Mouse (Mus musculus): ENCODE results near the gene Itgb3. TPM values are rescaled to one million over a fixed set of nuclear protein-coding genes. Genes with fewer than 3 reads are reported as not detected.
A peak's percentile ranks its signal among the peaks of the same experiment; 100 is the strongest.

The Itgb3 gene
- polyA plus RNA-seq, 1 experiment from 2014 or later = 0.98 TPM

DNA sequence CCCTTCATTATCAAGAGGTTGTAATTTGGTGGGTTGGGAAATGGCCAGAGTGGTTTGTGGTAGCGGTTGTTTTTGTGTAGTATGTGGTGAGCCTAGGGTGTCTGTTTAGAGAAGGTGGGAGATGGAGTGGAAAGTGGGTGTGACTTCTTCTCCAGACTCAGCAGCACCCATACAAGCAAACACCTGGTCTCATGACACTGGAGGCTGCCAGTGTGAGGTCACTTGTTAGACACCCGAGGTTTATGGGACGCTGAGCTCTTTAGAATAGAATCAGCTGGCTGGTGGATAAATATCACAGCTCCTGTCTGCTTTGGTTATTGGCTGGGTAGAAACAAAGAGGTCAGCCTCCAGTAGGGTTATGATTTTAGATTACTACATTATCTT, 56.1 kb downstream of the Itgb3 start:
- Histone ChIP-seq H3K9me3 (ENCODE audit: control insufficient read depth, low read length) (no peaks in the 10 kb centered on the region), H3K4me2 (ENCODE audit: low read depth, low read length, severe bottlenecking) (no peak overlapping the region), H3K9ac (ENCODE audit: low read length) (no peak overlapping the region), H3K27ac (ENCODE audit: low read depth, low read length) (no peak overlapping the region), H3K4me1 (replicated peaks; ENCODE audit: control insufficient read depth, insufficient read depth, low read length) (no peaks in the 10 kb centered on the region), H3K4me3 (ENCODE audit: low read depth, low read length) (no peak overlapping the region), H3K27me3 (ENCODE audit: control insufficient read depth, insufficient read depth, low read length) (no peaks in the 10 kb centered on the region), H3K36me3 (ENCODE audit: control insufficient read depth, insufficient read depth, low read length) (no peaks in the 10 kb centered on the region)
- DNase-seq (ENCODE audit: low spot score) = peak; percentile 20
- no peak for ATAC-seq (replicated peaks; ENCODE audit: low FRiP score)
- 87% methylated on average over 3 of the region's 3 CpGs for WGBS

DNA sequence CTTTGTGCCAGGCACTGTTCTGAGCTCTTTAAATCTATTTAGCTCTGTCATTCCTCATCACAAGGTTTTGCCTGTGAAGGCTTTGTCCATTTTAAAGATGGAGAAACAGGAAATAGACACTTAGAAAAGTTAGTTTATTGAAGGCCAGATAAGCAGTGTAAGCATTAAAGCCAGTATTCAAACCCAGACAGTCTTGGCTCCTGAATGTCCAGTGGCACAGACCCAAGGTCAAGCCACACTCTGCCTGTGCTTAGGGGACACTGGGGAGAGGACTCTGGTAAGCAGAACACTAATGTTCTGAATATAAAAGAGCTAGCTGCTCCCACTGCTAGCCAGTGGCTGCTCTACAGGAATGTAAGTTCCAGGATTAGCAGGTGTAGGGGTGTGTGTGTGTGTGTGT, 56.6 kb downstream of the Itgb3 start:
- peak; percentile 37 for DNase-seq (ENCODE audit: low spot score)
- H3K27ac ChIP-seq (ENCODE audit: low read depth, low read length) = no peak overlapping the region
- no peak overlapping the region for H3K4me3 ChIP-seq (ENCODE audit: low read depth, low read length)
- H3K4me2 ChIP-seq (ENCODE audit: low read depth, low read length, severe bottlenecking) = no peak overlapping the region
- no peaks in the 10 kb centered on the region for H3K4me1 ChIP-seq (replicated peaks; ENCODE audit: control insufficient read depth, insufficient read depth, low read length)
- no peaks in the 10 kb centered on the region for H3K36me3 ChIP-seq (ENCODE audit: control insufficient read depth, insufficient read depth, low read length)
- no peaks in the 10 kb centered on the region for H3K27me3 ChIP-seq (ENCODE audit: control insufficient read depth, insufficient read depth, low read length)
- no peaks in the 10 kb centered on the region for H3K9me3 ChIP-seq (ENCODE audit: control insufficient read depth, low read length)
- no peak for ATAC-seq (replicated peaks; ENCODE audit: low FRiP score)
- no peak overlapping the region for H3K9ac ChIP-seq (ENCODE audit: low read length)

- DNase-seq (ENCODE audit: low spot score) (no peak), ATAC-seq (replicated peaks; ENCODE audit: low FRiP score) (no peak)
- no peaks in the 10 kb centered on the region for H3K36me3 ChIP-seq (ENCODE audit: control insufficient read depth, insufficient read depth, low read length)
- H3K4me1 ChIP-seq (replicated peaks; ENCODE audit: control insufficient read depth, insufficient read depth, low read length) = no peaks in the 10 kb centered on the region
- H3K9me3 ChIP-seq (ENCODE audit: control insufficient read depth, low read length) = no peaks in the 10 kb centered on the region
- WGBS = 73% methylated on average over 5 of the region's 5 CpGs
- H3K4me3 ChIP-seq (ENCODE audit: low read depth, low read length) = no peak overlapping the region
- no peaks in the 10 kb centered on the region for H3K27me3 ChIP-seq (ENCODE audit: control insufficient read depth, insufficient read depth, low read length)
- H3K4me2 ChIP-seq (ENCODE audit: low read depth, low read length, severe bottlenecking) = no peak overlapping the region
- no peak overlapping the region for H3K9ac ChIP-seq (ENCODE audit: low read length)
- no peak overlapping the region for H3K27ac ChIP-seq (ENCODE audit: low read depth, low read length)
Observed at GRCm38 (mm10) chr11:104667399-104667798, 59.6 kb downstream of the Itgb3 start.

DNA sequence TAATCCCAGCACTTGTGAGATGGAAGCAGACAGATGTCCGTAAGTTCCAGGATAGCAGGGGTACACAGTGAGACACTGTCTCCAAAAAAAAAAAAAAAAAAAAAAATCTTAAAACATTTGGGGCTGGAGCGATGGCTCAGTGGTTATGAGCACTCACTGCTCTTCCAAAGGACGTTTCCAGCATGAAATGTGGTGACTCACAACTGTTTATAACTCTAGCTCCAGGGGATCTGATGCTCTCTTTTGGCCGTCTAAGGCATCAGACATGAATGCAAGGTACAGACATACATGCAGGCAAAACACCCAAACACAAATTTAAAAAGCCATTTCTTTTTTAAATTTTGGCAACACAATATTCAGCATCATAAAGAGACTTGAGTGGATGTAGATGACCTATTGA, 65.6 kb downstream of the Itgb3 start:
- Histone ChIP-seq H3K27me3 (ENCODE audit: control insufficient read depth, insufficient read depth, low read length) (no peaks in the 10 kb centered on the region), H3K4me1 (replicated peaks; ENCODE audit: control insufficient read depth, insufficient read depth, low read length) (no peaks in the 10 kb centered on the region), H3K9me3 (ENCODE audit: control insufficient read depth, low read length) (no peaks in the 10 kb centered on the region), H3K4me3 (ENCODE audit: low read depth, low read length) (no peak overlapping the region), H3K4me2 (ENCODE audit: low read depth, low read length, severe bottlenecking) (no peak overlapping the region), H3K36me3 (ENCODE audit: control insufficient read depth, insufficient read depth, low read length) (no peaks in the 10 kb centered on the region), H3K9ac (ENCODE audit: low read length) (no peak overlapping the region), H3K27ac (ENCODE audit: low read depth, low read length) (no peak overlapping the region)
- WGBS = 73% methylated on average over 4 of the region's 4 CpGs
- ATAC-seq (replicated peaks; ENCODE audit: low FRiP score) = no peak
- DNase-seq (ENCODE audit: low spot score) = no peak

DNA sequence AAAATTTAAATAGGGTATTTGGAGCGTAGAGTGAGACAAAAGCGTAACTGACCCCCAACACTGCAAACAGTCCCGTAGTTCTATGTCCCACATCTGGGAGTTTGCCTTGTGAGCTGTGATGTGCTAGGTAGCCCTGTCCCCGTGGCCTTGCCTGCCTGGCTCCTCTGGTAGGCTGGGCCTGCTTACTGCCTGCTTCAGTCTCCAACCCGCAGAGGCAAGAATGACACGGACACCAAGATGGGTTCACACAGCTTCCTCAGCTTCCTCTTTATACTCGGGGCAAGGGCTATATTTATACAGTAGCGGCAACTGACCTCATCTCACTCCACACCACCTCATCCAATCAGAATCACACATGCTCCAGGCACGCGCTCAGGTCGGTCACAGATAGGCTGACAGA, 67.0 kb downstream of the Itgb3 start:
- no peaks in the 10 kb centered on the region for H3K36me3 ChIP-seq (ENCODE audit: control insufficient read depth, insufficient read depth, low read length)
- no peak for DNase-seq (ENCODE audit: low spot score)
- no peaks in the 10 kb centered on the region for H3K9me3 ChIP-seq (ENCODE audit: control insufficient read depth, low read length)
- no peak overlapping the region for H3K27ac ChIP-seq (ENCODE audit: low read depth, low read length)
- no peak for ATAC-seq (replicated peaks; ENCODE audit: low FRiP score)
- H3K27me3 ChIP-seq (ENCODE audit: control insufficient read depth, insufficient read depth, low read length) = no peaks in the 10 kb centered on the region
- no peak overlapping the region for H3K4me3 ChIP-seq (ENCODE audit: low read depth, low read length)
- no peak overlapping the region for H3K9ac ChIP-seq (ENCODE audit: low read length)
- H3K4me2 ChIP-seq (ENCODE audit: low read depth, low read length, severe bottlenecking) = no peak overlapping the region
- no peaks in the 10 kb centered on the region for H3K4me1 ChIP-seq (replicated peaks; ENCODE audit: control insufficient read depth, insufficient read depth, low read length)
- WGBS = 94% methylated on average over 11 of the region's 11 CpGs

DNA sequence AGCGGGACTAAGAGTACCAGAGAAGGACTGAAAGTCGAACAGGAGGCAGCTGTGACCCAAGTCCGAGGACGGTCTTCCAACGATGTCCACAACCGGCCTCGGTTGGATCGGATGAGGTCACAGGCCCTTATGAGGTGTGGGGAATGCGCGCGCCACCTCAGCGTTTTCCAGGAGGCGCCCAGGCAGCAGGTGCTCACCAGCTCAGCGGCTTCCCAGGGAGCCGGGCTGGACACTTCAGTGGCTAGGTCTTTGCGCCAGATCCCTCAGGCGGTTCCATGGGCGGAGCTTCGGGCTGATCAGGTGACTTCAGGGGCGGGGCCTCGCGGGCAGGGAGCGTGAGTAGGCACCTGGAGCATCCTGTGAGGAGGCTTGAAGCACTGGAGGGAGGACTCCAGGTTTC, 77.7 kb downstream of the Itgb3 start, which contains the start of gene Gm11639:
Gene Gm11639 (plus strand): TSS at position 160 of the 400 bp plus-strand sequence.
- DNase-seq (ENCODE audit: low spot score) (peak; percentile 57), ATAC-seq (replicated peaks; ENCODE audit: low FRiP score) (no peak)
- no peaks in the 10 kb centered on the region for H3K36me3 ChIP-seq (ENCODE audit: control insufficient read depth, insufficient read depth, low read length)
- H3K27me3 ChIP-seq (ENCODE audit: control insufficient read depth, insufficient read depth, low read length) = no peaks in the 10 kb centered on the region
- no peaks in the 10 kb centered on the region for H3K4me1 ChIP-seq (replicated peaks; ENCODE audit: control insufficient read depth, insufficient read depth, low read length)
- H3K4me2 ChIP-seq (ENCODE audit: low read depth, low read length, severe bottlenecking) = peak within 1 kb of the TSS; percentile 15; the same call in 1 of the 2 replicates
- H3K4me3 ChIP-seq (ENCODE audit: low read depth, low read length) = no peak within 1 kb of the TSS
- H3K9me3 ChIP-seq (ENCODE audit: control insufficient read depth, low read length) = no peaks in the 10 kb centered on the region
- 28% methylated on average over 23 of the region's 23 CpGs for WGBS
- no peak within 1 kb of the TSS for H3K9ac ChIP-seq (ENCODE audit: low read length)
- H3K27ac ChIP-seq (ENCODE audit: low read depth, low read length) = no peak within 1 kb of the TSS

DNA sequence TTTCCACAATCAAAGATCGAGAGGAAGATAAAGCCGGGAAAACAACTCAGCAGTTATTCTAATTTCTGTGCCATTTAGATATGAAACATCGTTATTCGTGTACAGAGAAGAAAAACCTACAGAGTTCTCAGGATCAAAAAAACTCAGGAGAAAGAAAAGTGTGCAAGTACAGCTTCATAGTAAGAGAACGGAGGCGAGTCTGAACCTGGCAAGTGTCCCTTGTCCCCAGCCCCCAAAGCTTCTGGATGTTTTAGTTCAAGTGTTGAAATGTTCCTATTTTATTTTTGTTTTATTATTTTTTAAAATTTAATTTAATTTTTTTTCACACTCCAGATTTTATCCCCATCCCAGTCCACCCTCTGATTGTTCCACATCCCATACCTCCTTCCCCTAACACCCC, 85.4 kb downstream of the Itgb3 start:
- Histone ChIP-seq H3K4me2 (ENCODE audit: low read depth, low read length, severe bottlenecking) (no peak overlapping the region), H3K27ac (ENCODE audit: low read depth, low read length) (no peak overlapping the region), H3K9me3 (ENCODE audit: control insufficient read depth, low read length) (no peaks in the 10 kb centered on the region), H3K27me3 (ENCODE audit: control insufficient read depth, insufficient read depth, low read length) (no peaks in the 10 kb centered on the region), H3K4me3 (ENCODE audit: low read depth, low read length) (no peak overlapping the region), H3K36me3 (ENCODE audit: control insufficient read depth, insufficient read depth, low read length) (no peaks in the 10 kb centered on the region), H3K4me1 (replicated peaks; ENCODE audit: control insufficient read depth, insufficient read depth, low read length) (no peaks in the 10 kb centered on the region), H3K9ac (ENCODE audit: low read length) (no peak overlapping the region)
- 87% methylated on average over 6 of the region's 6 CpGs for WGBS
- no peak for ATAC-seq (replicated peaks; ENCODE audit: low FRiP score)
- no peak for DNase-seq (ENCODE audit: low spot score)

DNA sequence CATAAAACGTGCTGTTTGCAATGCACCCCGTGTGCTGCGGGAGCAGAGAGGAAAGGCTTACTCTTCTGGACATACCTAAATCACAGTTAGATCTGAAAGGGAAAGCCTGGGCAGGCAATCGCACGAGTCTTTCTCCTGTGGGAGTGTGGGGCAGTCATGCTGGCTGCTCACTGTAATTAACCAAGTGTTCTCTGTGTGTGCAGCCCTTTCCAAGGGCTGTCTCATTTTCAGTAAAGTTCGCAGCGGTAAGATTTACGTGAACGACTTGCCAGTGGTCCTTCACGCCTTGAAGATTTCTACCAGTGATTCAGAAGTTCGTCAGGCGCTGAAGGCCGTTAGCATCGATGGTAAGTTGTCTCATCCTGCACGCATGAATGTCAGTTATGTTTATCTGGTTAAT, 96.3 kb downstream of the Itgb3 start:
- no peak for ATAC-seq (replicated peaks; ENCODE audit: low FRiP score)
- H3K36me3 ChIP-seq (ENCODE audit: control insufficient read depth, insufficient read depth, low read length) = no peaks in the 10 kb centered on the region
- 72% methylated on average over 15 of the region's 15 CpGs for WGBS
- no peak overlapping the region for H3K4me2 ChIP-seq (ENCODE audit: low read depth, low read length, severe bottlenecking)
- H3K9me3 ChIP-seq (ENCODE audit: control insufficient read depth, low read length) = no peaks in the 10 kb centered on the region
- no peak for DNase-seq (ENCODE audit: low spot score)
- no peak overlapping the region for H3K9ac ChIP-seq (ENCODE audit: low read length)
- no peaks in the 10 kb centered on the region for H3K4me1 ChIP-seq (replicated peaks; ENCODE audit: control insufficient read depth, insufficient read depth, low read length)
- no peaks in the 10 kb centered on the region for H3K27me3 ChIP-seq (ENCODE audit: control insufficient read depth, insufficient read depth, low read length)
- H3K4me3 ChIP-seq (ENCODE audit: low read depth, low read length) = no peak overlapping the region
- H3K27ac ChIP-seq (ENCODE audit: low read depth, low read length) = no peak overlapping the region

DNA sequence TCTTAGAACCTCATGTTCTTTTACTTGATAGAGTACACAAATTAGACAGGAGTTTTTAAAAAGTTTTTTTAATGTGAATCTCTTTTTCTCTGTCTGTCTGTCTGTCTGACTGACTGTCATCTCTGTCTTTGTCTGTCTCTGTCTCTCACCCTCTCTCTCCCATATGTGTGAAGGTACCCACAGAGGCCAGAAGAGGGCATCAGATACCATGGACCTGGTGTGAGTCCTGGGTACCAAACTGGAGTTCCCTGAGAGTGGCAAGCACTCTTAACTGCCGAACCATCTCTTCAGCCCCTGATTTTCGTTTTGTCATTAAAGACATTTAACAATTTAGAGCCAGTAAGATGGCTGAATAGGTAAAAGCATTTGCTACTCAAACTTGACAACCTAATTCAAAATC, 99.3 kb downstream of the Itgb3 start:
- WGBS = 75% methylated on average over 2 of the region's 2 CpGs
- Histone ChIP-seq H3K4me2 (ENCODE audit: low read depth, low read length, severe bottlenecking) (no peak overlapping the region), H3K9me3 (ENCODE audit: control insufficient read depth, low read length) (no peaks in the 10 kb centered on the region), H3K27me3 (ENCODE audit: control insufficient read depth, insufficient read depth, low read length) (no peaks in the 10 kb centered on the region), H3K9ac (ENCODE audit: low read length) (no peak overlapping the region), H3K27ac (ENCODE audit: low read depth, low read length) (no peak overlapping the region), H3K4me1 (replicated peaks; ENCODE audit: control insufficient read depth, insufficient read depth, low read length) (no peaks in the 10 kb centered on the region), H3K36me3 (ENCODE audit: control insufficient read depth, insufficient read depth, low read length) (no peaks in the 10 kb centered on the region), H3K4me3 (ENCODE audit: low read depth, low read length) (no peak overlapping the region)
- no peak for ATAC-seq (replicated peaks; ENCODE audit: low FRiP score)
- no peak for DNase-seq (ENCODE audit: low spot score)
